Mouse (Mus musculus) Patski (cell line): ENCODE results near the gene Map6d1. TPM values are rescaled to one million over a fixed set of nuclear protein-coding genes. Genes with fewer than 3 reads are reported as not detected.
A peak's percentile ranks its signal among the peaks of the same experiment; 100 is the strongest.

ENCODE experiments used
- ATAC-seq: fragments of 100-300 bp; one replicate; pipeline ENCODE4 v1.8.0; 2021
- CTCF ChIA-PET: fragments of 350-600 bp; sonication (Branson Sonifier 250); formaldehyde crosslinking; loops from one replicate; lab custom pipeline; 2022; ENCODE audit warnings: inconsistent platforms; lab: Charles Lee
- POLR2A ChIA-PET: fragments of 350-600 bp; sonication (Branson Sonifier 250); formaldehyde crosslinking; loops from one replicate; lab custom pipeline; 2022; ENCODE audit warnings: antibody characterized with exemption, inconsistent platforms; lab: Charles Lee
- DNase-seq: peaks from one replicate; pipeline ENCODE4 v3.0.0-alpha.2; 2011; ENCODE audit warnings: low read depth, low spot score
- H3K27me3 ChIP-seq: fragments of 371-371 bp; one replicate; pipeline ENCODE4 v1.5.1; 2021
- CTCF ChIP-seq: fragments of 100-300 bp; IDR thresholded peaks from one replicate; pipeline ENCODE4 v1.5.1; 2021
- in situ Hi-C: fragments of 300-500 bp; cut with MboI; formaldehyde crosslinking; loops from 3 replicates; pipeline ENCODE4 v1.11.1; 2018; ENCODE audit warnings: low pct_unique_long_range_greater_than_20kb, mixed read lengths
- polyA plus RNA-seq: library from polyadenylated mRNA; unstranded; gene quantifications from one replicate; pipeline ENCODE4 v1.2.3, GENCODE M21; 2021

Gene Map6d1
- 0.14 TPM for polyA plus RNA-seq

- DNase-seq (no peak), ATAC-seq (peak; percentile 4)
- CTCF ChIA-PET = no interaction called here
- peaks cover 17% of the 10 kb centered on the region for H3K27me3 ChIP-seq
- POLR2A ChIA-PET = no interaction called here
- no peak for TF ChIP-seq CTCF
- in situ Hi-C loops = no loop called here
Observed at GRCm38 (mm10) chr16:20240468-20241414, at the start of gene Map6d1. Gene Map6d1, minus strand, starts transcription at chr16:20241358.

GRCm38 (mm10) chr16:20280238-20280637, 39.1 kb upstream of the Map6d1 start:
- ATAC-seq (no peak), DNase-seq (no peak)
- no peaks in the 10 kb centered on the region for H3K27me3 ChIP-seq
- ChIA-PET CTCF (interaction anchor here (0.7 kb wide), 1 partner anchor 66 kb away, joined by 3 read pairs; no protein-coding TSS in a partner anchor), POLR2A (interaction anchor here (0.6 kb wide), 2 partner anchors 116 to 120 kb away, joined by 3 to 5 read pairs; no protein-coding TSS in a partner anchor)
- in situ Hi-C loops = no loop called here
- no peak for TF ChIP-seq CTCF

- CTCF ChIA-PET = interaction anchor here (0.7 kb wide), 1 partner anchor 66 kb away, joined by 3 read pairs; no protein-coding TSS in a partner anchor
- POLR2A ChIA-PET = interaction anchor here (0.6 kb wide), 1 partner anchor 119 kb away, joined by 3 read pairs; no protein-coding TSS in a partner anchor
- ATAC-seq = no peak
- TF ChIP-seq CTCF = no peak
- no peak for DNase-seq
- in situ Hi-C loops = no loop called here
- no peaks in the 10 kb centered on the region for H3K27me3 ChIP-seq
Observed at GRCm38 (mm10) chr16:20279395-20279794, 38.2 kb upstream of the Map6d1 start.

GRCm38 (mm10) chr16:20272994-20273393, 31.8 kb upstream of the Map6d1 start:
- POLR2A ChIA-PET = no interaction called here
- peaks cover 3% of the 10 kb centered on the region for H3K27me3 ChIP-seq
- TF ChIP-seq CTCF = no peak
- CTCF ChIA-PET = interaction anchor here (1.0 kb wide), 1 partner anchor 26 kb away, joined by 3 read pairs; no protein-coding TSS in a partner anchor
- DNase-seq = no peak
- ATAC-seq = no peak
- in situ Hi-C loops = no loop called here

- in situ Hi-C loops = no loop called here
- POLR2A ChIA-PET = no interaction called here
- ATAC-seq (no peak), DNase-seq (no peak)
- peaks cover 3% of the 10 kb centered on the region for H3K27me3 ChIP-seq
- no peak for TF ChIP-seq CTCF
- CTCF ChIA-PET = no interaction called here
Observed at GRCm38 (mm10) chr16:20271339-20271738, 30.2 kb upstream of the Map6d1 start.

- peaks cover 17% of the 10 kb centered on the region for H3K27me3 ChIP-seq
- POLR2A ChIA-PET = no interaction called here
- ATAC-seq (no peak), DNase-seq (no peak)
- in situ Hi-C loops = no loop called here
- CTCF ChIA-PET = no interaction called here
- no peak for TF ChIP-seq CTCF
Observed at GRCm38 (mm10) chr16:20265089-20265488, 23.9 kb upstream of the Map6d1 start.

- TF ChIP-seq CTCF = no peak
- ChIA-PET CTCF (no interaction called here), POLR2A (no interaction called here)
- H3K27me3 ChIP-seq = peaks cover 37% of the 10 kb centered on the region
- in situ Hi-C loops = no loop called here
- ATAC-seq (no peak), DNase-seq (no peak)
Observed at GRCm38 (mm10) chr16:20257926-20258325, 16.8 kb upstream of the Map6d1 start.

GRCm38 (mm10) chr16:20248442-20249174, 7.5 kb upstream of the Map6d1 start:
- ATAC-seq (no peak), DNase-seq (no peak)
- TF ChIP-seq CTCF = no peak
- CTCF ChIA-PET = no interaction called here
- H3K27me3 ChIP-seq = peaks cover 12% of the 10 kb centered on the region
- POLR2A ChIA-PET = no interaction called here
- in situ Hi-C loops = no loop called here

- DNase-seq = no peak
- no peak for ATAC-seq
- POLR2A ChIA-PET = no interaction called here
- TF ChIP-seq CTCF = no peak
- in situ Hi-C loops = no loop called here
- peaks cover 15% of the 10 kb centered on the region for H3K27me3 ChIP-seq
- CTCF ChIA-PET = interaction anchor here (1.8 kb wide), 1 partner anchor 10 kb away, joined by 4 read pairs; no protein-coding TSS in a partner anchor
Observed at GRCm38 (mm10) chr16:20247103-20247502, 5.9 kb upstream of the Map6d1 start.

- no peak for DNase-seq
- in situ Hi-C loops = no loop called here
Observed at GRCm38 (mm10) chr16:20238646-20239045, 2.5 kb downstream of the Map6d1 start.

More at GRCm38 (mm10) chr16:20238646-20239045, 2.5 kb downstream of the Map6d1 start:
- peaks cover 14% of the 10 kb centered on the region for H3K27me3 ChIP-seq
- POLR2A ChIA-PET = no interaction called here
- CTCF ChIA-PET = no interaction called here
- no peak for ATAC-seq
- TF ChIP-seq CTCF = no peak
